11 mouse cellular contexts compared by ENCODE assay signal in the genomic region with DNA sequence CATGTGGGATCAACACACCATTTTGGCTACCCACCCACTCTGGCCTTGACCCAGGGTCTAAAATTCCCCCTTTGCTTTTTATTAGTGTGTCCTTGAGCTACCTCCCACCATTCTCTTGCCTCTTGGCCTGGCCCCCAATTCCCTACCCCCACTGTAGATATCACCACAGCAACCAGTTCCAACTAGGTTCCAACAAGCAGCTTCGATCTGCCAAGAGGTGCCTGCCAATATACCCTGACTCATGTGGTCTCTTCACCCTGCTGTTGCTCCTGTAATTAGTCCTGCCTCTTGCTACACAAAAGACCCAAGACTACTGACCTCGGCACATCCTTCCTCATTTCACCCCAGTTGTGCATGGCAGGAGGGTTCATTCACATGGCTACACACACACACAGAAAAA. TPM values are rescaled to one million over a fixed set of nuclear protein-coding genes. Genes with fewer than 3 reads are reported as not detected.
DNase-seq lines count a peak whose midpoint lies in the region; ATAC-seq and TF ChIP-seq lines count a peak whose summit lies in the region.
"Had no signal": no experiment of that assay in that cellular context is flagged by ENCODE, and none has a peak within 500 bp of the region (broad histone marks: within the 10 kb centered on the region; RNA-seq: fewer than 3 reads in every experiment).

No protein-coding gene starts in this region.

- peak overlapping the region; percentile 4; the same call in 1 of the 2 replicates for H3K9ac ChIP-seq in forebrain, embryonic 11.5 days (ENCODE audit: low read length)
- H3K9ac ChIP-seq: neural tube, embryonic 12.5 days; stomach, embryonic 15.5 days had no signal

- WGBS in forebrain, embryonic 11.5 days: 7% methylated on average over 2 of the region's 2 CpGs

- H3K4me2 ChIP-seq in forebrain, embryonic 11.5 days (ENCODE audit: low read depth, low read length, severe bottlenecking): no peak overlapping the region
- H3K4me2 ChIP-seq: neural tube, embryonic 12.5 days; stomach, embryonic 15.5 days had no signal

- intact Hi-C loops in gastrocnemius, adult 2 months (cut with DNase I): no loop called here
- intact Hi-C loops in gastrocnemius, postnatal 14 days (cut with DNase I; ENCODE audit: low total_unique reads): no loop called here

- ATAC-seq in forebrain, embryonic 11.5 days (replicated peaks; ENCODE audit: low FRiP score): peak; percentile 44; the same call in 1 of the 2 replicates

- H3K9me3 ChIP-seq in forebrain, embryonic 11.5 days (ENCODE audit: control insufficient read depth, low read length): no peaks in the 10 kb centered on the region
- H3K9me3 ChIP-seq: neural tube, embryonic 12.5 days; stomach, embryonic 15.5 days had no signal

- peak overlapping the region; percentile 68 for H3K27ac ChIP-seq in forebrain, embryonic 11.5 days (ENCODE audit: low read depth, low read length)
- H3K27ac ChIP-seq in gastrocnemius, adult 2 months: no peak overlapping the region
- H3K27ac ChIP-seq: stomach, embryonic 15.5 days had no signal

- TF ChIP-seq CTCF in gastrocnemius, adult 2 months (IDR thresholded peaks at IDR 0.05): no peak

- no peaks in the 10 kb centered on the region for H3K27me3 ChIP-seq in forebrain, embryonic 11.5 days (ENCODE audit: control insufficient read depth, insufficient read depth, low read length)
- H3K27me3 ChIP-seq: stomach, embryonic 15.5 days had no signal

- no peaks in the 10 kb centered on the region for H3K36me3 ChIP-seq in forebrain, embryonic 11.5 days (ENCODE audit: control insufficient read depth, insufficient read depth, low read length)
- H3K36me3 ChIP-seq: neural tube, embryonic 12.5 days; stomach, embryonic 15.5 days had no signal

- peaks cover 17% of the 10 kb centered on the region for H3K4me1 ChIP-seq in forebrain, embryonic 11.5 days (replicated peaks; ENCODE audit: control insufficient read depth, insufficient read depth, low read length)

- H3K4me3 ChIP-seq in forebrain, embryonic 11.5 days (ENCODE audit: low read depth, low read length): no peak overlapping the region
- no peak overlapping the region for H3K4me3 ChIP-seq in gastrocnemius, adult 2 months
- H3K4me3 ChIP-seq: neural tube, embryonic 12.5 days; stomach, embryonic 15.5 days had no signal

- peak; percentile 43 to 71 for DNase-seq in frontal cortex, postnatal 10 days (ENCODE audit: low spot score in 2 of 2)
- no peak for DNase-seq in frontal cortex, postnatal 36 days (ENCODE audit: low spot score in 2 of 2)
- DNase-seq in 416B (ENCODE audit: low read depth): peak; percentile 49
- no peak for DNase-seq in forebrain, embryonic 11.5 days (ENCODE audit: low spot score)
- DNase-seq in layer of hippocampus, adult 18-20 months (ENCODE audit: low spot score in 2 of 2): peak; percentile 65 to 82
- no peak for DNase-seq in gastrocnemius, adult 2 months
- DNase-seq in gastrocnemius, postnatal 14 days: no peak
- DNase-seq in urinary bladder, postnatal 36 days (ENCODE audit: low spot score in 2 of 2): no peak

RNA-seq across cellular contexts. Expression of a gene that starts 21.5 kb away (rescaled TPM):
- 18.0 and 21.8 TPM in 2 replicates for polyA plus RNA-seq in forebrain, embryonic 11.5 days (2014; fragmentation: Nextera tagmentation; extraction: Ambion mirVana)
- total RNA-seq in layer of hippocampus, adult 18-20 months (2021): 10 to 100 TPM; 18.2 to 18.4 TPM
- total RNA-seq in gastrocnemius, adult 2 months (2021): under 1 TPM; 0.13 to 0.31 TPM
- total RNA-seq in gastrocnemius, postnatal 14 days (2021): under 1 TPM; 0.16 to 0.29 TPM

RNA-seq across cellular contexts. Expression of a gene that starts 33.5 kb away (rescaled TPM):
- 0.88 and 1.1 TPM in 2 replicates for polyA plus RNA-seq in forebrain, embryonic 11.5 days (2014; fragmentation: Nextera tagmentation; extraction: Ambion mirVana)
- total RNA-seq in layer of hippocampus, adult 18-20 months (2021): under 1 TPM; 0.91 to 0.94 TPM
- total RNA-seq in gastrocnemius, adult 2 months (2021): not detected
- not detected for total RNA-seq in gastrocnemius, postnatal 14 days (2021)
- polyA plus RNA-seq: C2C12 had no signal

Comparison
In these comparisons a context has a peak if more than half of its experiments do, and no peak if none do; other contexts are left out.
1. DNase-seq: peak in frontal cortex, postnatal 10 days (2 of 2), 416B (single experiment) and layer of hippocampus, adult 18-20 months (2 of 2); none in frontal cortex, postnatal 36 days (0 of 2), forebrain, embryonic 11.5 days (single experiment), gastrocnemius, adult 2 months (single experiment), gastrocnemius, postnatal 14 days (single experiment) and urinary bladder, postnatal 36 days (0 of 2).
2. RNA of a gene that starts 21.5 kb away (total RNA-seq): 18.2 to 18.4 TPM in layer of hippocampus, adult 18-20 months; 0.13 to 0.31 TPM in gastrocnemius, adult 2 months and 0.16 to 0.29 TPM in gastrocnemius, postnatal 14 days; every median in the first group is over 10 times any median in the second.